Mouse (Mus musculus) thymus, adult 2 months (tissue): ENCODE measurements at regions not wholly inside any gene's neighbourhood (a gene's known extent, or its start where the extent isn't known, plus 50 kb on each side); places are given as distances from the start of the nearest gene placed in this dataset.

ENCODE experiments used
- DNase-seq: peaks from one replicate; pipeline ENCODE4 v3.0.0; 2021
- H3K27ac ChIP-seq: fragments of 200-500 bp; 2 replicates; pipeline ENCODE4 v1.5.1; 2012; ENCODE audit warnings: low read length, control low read depth; ENCODE audit not compliant: control insufficient read depth, insufficient read depth
- H3K27me3 ChIP-seq: fragments of 200-500 bp; 2 replicates; pipeline ENCODE4 v1.6.1; 2012; ENCODE audit warnings: mild to moderate bottlenecking, low read length, moderate library complexity, mixed read lengths; ENCODE audit not compliant: control insufficient read depth, insufficient read depth
- H3K36me3 ChIP-seq: fragments of 200-500 bp; 2 replicates; pipeline ENCODE4 v1.6.1; 2012; ENCODE audit warnings: mild to moderate bottlenecking, low read length, moderate library complexity; ENCODE audit not compliant: control insufficient read depth, insufficient read depth
- H3K4me1 ChIP-seq: fragments of 200-500 bp; replicated peaks from 2 replicates; pipeline ENCODE4 v1.6.1; 2012; ENCODE audit warnings: low read length; ENCODE audit not compliant: control insufficient read depth, insufficient read depth
- H3K4me3 ChIP-seq: fragments of 200-500 bp; 2 replicates; pipeline ENCODE4 v1.5.1; 2012; ENCODE audit warnings: mild to moderate bottlenecking, low read length, control low read depth, moderate library complexity; ENCODE audit not compliant: control insufficient read depth, insufficient read depth
- CTCF ChIP-seq: fragments of 200-500 bp; IDR thresholded peaks from 2 replicates; pipeline ENCODE4 v1.5.1; 2012; ENCODE audit warnings: mild to moderate bottlenecking, control low read depth, low read length, moderate library complexity, borderline replicate concordance; ENCODE audit not compliant: control insufficient read depth, poor library complexity, insufficient read depth; ENCODE audit errors: extremely low read depth
- POLR2A ChIP-seq: fragments of 200-500 bp; IDR thresholded peaks from 2 replicates; pipeline ENCODE4 v1.6.1; 2012; ENCODE audit warnings: mild to moderate bottlenecking, low read length, control low read depth, moderate library complexity; ENCODE audit not compliant: control insufficient read depth, poor library complexity, insufficient read depth; ENCODE audit errors: extremely low read depth
- WGBS: fragments of 180-500 bp; shearing (Covaris S2); methylation state at CpG from one replicate; pipeline ENCODE4 v1.1.7; 2018; 5-methylcytosine and 5-hydroxymethylcytosine counted together

- Histone ChIP-seq H3K36me3 (no peaks in the 10 kb centered on the region), H3K27ac (no peak overlapping the region), H3K27me3 (no peaks in the 10 kb centered on the region; the same call in 1 of the 2 replicates), H3K4me3 (no peak overlapping the region), H3K4me1 (0 out of 2 replicates have a peak, but pooled peaks cover 4% of the 10 kb centered on the region)
- WGBS, result 88% methylated on average over 9 of the region's 9 CpGs
- TF ChIP-seq CTCF, result no peak
- TF ChIP-seq POLR2A, result no peak
- no peak for DNase-seq
Observed at GRCm38 (mm10) chr13:104580686-104581350, 211.5 kb upstream of the Srek1ip1 start.
